Mouse (Mus musculus) lung, postnatal 0 days (tissue): Measurements from ENCODE around the gene Fgf12.

Source experiments
- CTCF ChIP-seq: IDR thresholded peaks from 2 replicates; pipeline ENCODE4 v1.5.1; 2016; ENCODE audit warnings: antibody characterized with exemption, mild to moderate bottlenecking
- EP300 ChIP-seq: IDR thresholded peaks from 2 replicates; pipeline ENCODE4 v1.6.1; 2016; ENCODE audit warnings: antibody characterized with exemption, mild to moderate bottlenecking, control low read depth

GRCm38 (mm10) chr16:28700346-28700745, 52.5 kb downstream of the Fgf12 start:
- no peak for TF ChIP-seq CTCF
- TF ChIP-seq EP300: no peak
